Mouse (Mus musculus) forebrain, embryonic 13.5 days (tissue): ENCODE data around the gene Gm28171. TPM values are rescaled to one million over a fixed set of nuclear protein-coding genes. Genes with fewer than 3 reads are reported as not detected.
"Not testable (repeated sequence)": the region's sequence is repeated elsewhere in the genome, so short reads cannot be mapped to it uniquely, and the experiment has no call there.

Experiments used
- ATAC-seq: fragments of 200-750 bp; cut with Nextera tagmentation; 2 replicates; pipeline ENCODE4 v1.8.0; 2017
- H3K27ac ChIP-seq: fragments of 300-500 bp; sonication (generic); 2 replicates; pipeline ENCODE4 v1.5.1; 2015; ENCODE audit warnings: inconsistent platforms, mild to moderate bottlenecking, moderate library complexity
- H3K27me3 ChIP-seq: fragments of 300-500 bp; sonication (generic); 2 replicates; pipeline ENCODE4 v1.6.1; 2015; ENCODE audit warnings: mild to moderate bottlenecking, inconsistent platforms
- H3K36me3 ChIP-seq: fragments of 300-500 bp; sonication (generic); 2 replicates; pipeline ENCODE4 v1.6.1; 2015; ENCODE audit warnings: mild to moderate bottlenecking, inconsistent platforms; ENCODE audit not compliant: poor library complexity, severe bottlenecking
- H3K4me1 ChIP-seq: fragments of 300-500 bp; sonication (generic); 2 replicates; pipeline ENCODE4 v1.6.1; 2015; ENCODE audit warnings: inconsistent platforms
- H3K4me2 ChIP-seq: fragments of 300-500 bp; sonication (generic); 2 replicates; pipeline ENCODE4 v1.6.1; 2015; ENCODE audit warnings: inconsistent platforms, mild to moderate bottlenecking, moderate library complexity
- H3K4me3 ChIP-seq: fragments of 300-500 bp; sonication (generic); 2 replicates; pipeline ENCODE4 v1.5.1; 2015; ENCODE audit warnings: mild to moderate bottlenecking, inconsistent platforms
- H3K9ac ChIP-seq: fragments of 300-500 bp; sonication (generic); 2 replicates; pipeline ENCODE4 v1.6.1; 2015; ENCODE audit warnings: mild to moderate bottlenecking, inconsistent platforms
- H3K9me3 ChIP-seq: fragments of 300-500 bp; sonication (generic); replicated peaks from 2 replicates; pipeline ENCODE4 v1.6.1; 2016; ENCODE audit warnings: inconsistent platforms
- WGBS: fragments of 180-500 bp; shearing (Covaris S2); methylation state at CpG from one replicate; pipeline ENCODE4 v1.1.7; 2015; 5-methylcytosine and 5-hydroxymethylcytosine counted together
- polyA plus RNA-seq: library from polyadenylated mRNA; unstranded; fragments of >200 nt; fragmentation: Nextera tagmentation; extraction: Ambion mirVana; gene quantifications from 2 replicates; pipeline ENCODE4 v1.2.1, GENCODE M21; 2015

Gene Gm28171
- not detected in 2 replicates for polyA plus RNA-seq

GRCm38 (mm10) chrY:5793095-5793494, at the start of gene Gm28171:
Gm28171 (plus strand) TSS chrY:5793395.
- not testable (repeated sequence) for H3K4me3 ChIP-seq, H3K4me1 ChIP-seq, H3K4me2 ChIP-seq, H3K27me3 ChIP-seq, H3K9me3 ChIP-seq, ATAC-seq, H3K36me3 ChIP-seq, H3K27ac ChIP-seq, H3K9ac ChIP-seq
- WGBS, result no CpG with 5 or more reads among the region's 1 CpGs

Other genes with a start within 250 kb of the Gm28171 start
- gene Gm21854, start 136.4 kb upstream of the Gm28171 start, polyA plus RNA-seq, result not detected in 2 replicates
- gene Gm20914, start 67.4 kb upstream of the Gm28171 start, polyA plus RNA-seq, result not detected in 2 replicates
- gene Gm21778, start 149.1 kb downstream of the Gm28171 start, polyA plus RNA-seq, result not detected in 2 replicates